In the genomic region with DNA sequence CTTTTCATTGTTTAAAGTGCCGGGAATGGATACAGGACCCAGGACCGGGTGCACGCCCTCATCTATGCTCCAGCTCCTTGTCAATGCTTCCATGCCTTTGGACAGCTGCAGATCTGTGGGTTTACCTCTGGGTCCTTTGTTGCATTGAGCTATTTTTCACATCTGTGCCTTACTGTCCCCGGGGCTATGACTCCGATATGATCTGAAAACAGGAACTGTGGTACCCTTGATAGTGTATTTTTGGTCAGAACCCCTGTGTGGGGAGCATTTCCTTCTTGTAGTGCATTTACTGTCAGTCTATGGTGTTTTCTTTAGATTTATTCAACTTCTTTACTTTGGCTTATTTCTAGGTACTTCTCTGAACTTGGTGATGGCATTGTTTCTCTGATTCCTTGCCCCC, we compare ENCODE assay signal across 25 mouse cellular contexts.
DNase-seq lines count a peak whose midpoint lies in the region; ATAC-seq and TF ChIP-seq lines count a peak whose summit lies in the region.
"Had no signal": no experiment of that assay in that cellular context is flagged by ENCODE, and none has a peak within 500 bp of the region (broad histone marks: within the 10 kb centered on the region; RNA-seq: fewer than 3 reads in every experiment).

No protein-coding gene starts in this region.

- H3K4me2 ChIP-seq in intestine, embryonic 14.5 days (ENCODE audit: low read length) = no peak overlapping the region
- no peak overlapping the region for H3K4me2 ChIP-seq in intestine, embryonic 15.5 days (replicated peaks)
- no peak overlapping the region for H3K4me2 ChIP-seq in neural tube, embryonic 13.5 days
- no peak overlapping the region for H3K4me2 ChIP-seq in neural tube, embryonic 15.5 days
- H3K4me2 ChIP-seq in neural tube, embryonic 14.5 days (ENCODE audit: low read depth, low read length) = no peak overlapping the region
- H3K4me2 ChIP-seq in forebrain, embryonic 14.5 days (ENCODE audit: low read length) = no peak overlapping the region
- H3K4me2 ChIP-seq in hindbrain, postnatal 0 days (ENCODE audit: low read depth, low read length) = no peak overlapping the region
- H3K4me2 ChIP-seq: embryonic facial prominence, embryonic 12.5 days; embryonic facial prominence, embryonic 15.5 days; hindbrain, embryonic 13.5 days had no signal

- H3K9me3 ChIP-seq in intestine, embryonic 14.5 days (ENCODE audit: control insufficient read depth, low read length) = no peaks in the 10 kb centered on the region
- H3K9me3 ChIP-seq in intestine, embryonic 15.5 days = no peaks in the 10 kb centered on the region
- H3K9me3 ChIP-seq in neural tube, embryonic 13.5 days = no peaks in the 10 kb centered on the region
- no peaks in the 10 kb centered on the region for H3K9me3 ChIP-seq in neural tube, embryonic 15.5 days (replicated peaks)
- H3K9me3 ChIP-seq in neural tube, embryonic 14.5 days (ENCODE audit: control insufficient read depth, low read length) = no peaks in the 10 kb centered on the region
- H3K9me3 ChIP-seq in forebrain, embryonic 14.5 days (replicated peaks; ENCODE audit: control insufficient read depth, low read length) = no peaks in the 10 kb centered on the region
- H3K9me3 ChIP-seq in hindbrain, postnatal 0 days (ENCODE audit: low read length) = no peaks in the 10 kb centered on the region
- H3K9me3 ChIP-seq: embryonic facial prominence, embryonic 12.5 days; embryonic facial prominence, embryonic 15.5 days; hindbrain, embryonic 10.5 days; hindbrain, embryonic 13.5 days had no signal

- 81% methylated on average over 5 of the region's 5 CpGs for WGBS in intestine, embryonic 14.5 days
- 87% methylated on average over 5 of the region's 5 CpGs for WGBS in intestine, embryonic 15.5 days
- 52% methylated on average over 5 of the region's 5 CpGs for WGBS in neural tube, embryonic 13.5 days
- 35% methylated on average over 5 of the region's 5 CpGs for whole genome bisulfite sequencing in neural tube, embryonic 15.5 days
- WGBS in neural tube, embryonic 14.5 days = 43% methylated on average over 5 of the region's 5 CpGs
- WGBS in forebrain, embryonic 14.5 days = 74% methylated on average over 5 of the region's 5 CpGs
- 59% methylated on average over 5 of the region's 5 CpGs for WGBS in hindbrain, postnatal 0 days

- no peak for TF ChIP-seq CTCF in hindbrain, postnatal 0 days (IDR thresholded peaks at IDR 0.05; ENCODE audit: low read depth)

- no peak overlapping the region for H3K4me3 ChIP-seq in intestine, embryonic 14.5 days (ENCODE audit: low read depth, low read length)
- H3K4me3 ChIP-seq in intestine, embryonic 15.5 days (replicated peaks) = no peak overlapping the region
- no peak overlapping the region for H3K4me3 ChIP-seq in neural tube, embryonic 13.5 days
- H3K4me3 ChIP-seq in neural tube, embryonic 15.5 days (replicated peaks) = no peak overlapping the region
- no peak overlapping the region for H3K4me3 ChIP-seq in neural tube, embryonic 14.5 days (ENCODE audit: low read depth, low read length)
- no peak overlapping the region for H3K4me3 ChIP-seq in forebrain, embryonic 14.5 days (ENCODE audit: low read depth, low read length)
- H3K4me3 ChIP-seq in hindbrain, postnatal 0 days (ENCODE audit: low read length) = no peak overlapping the region
- H3K4me3 ChIP-seq: embryonic facial prominence, embryonic 12.5 days; embryonic facial prominence, embryonic 15.5 days; gastrocnemius, adult 2 months; hindbrain, embryonic 10.5 days; hindbrain, embryonic 13.5 days had no signal

- no peak overlapping the region for H3K9ac ChIP-seq in intestine, embryonic 14.5 days (ENCODE audit: low read length)
- no peak overlapping the region for H3K9ac ChIP-seq in intestine, embryonic 15.5 days
- no peak overlapping the region for H3K9ac ChIP-seq in neural tube, embryonic 13.5 days
- no peak overlapping the region for H3K9ac ChIP-seq in neural tube, embryonic 15.5 days (replicated peaks)
- H3K9ac ChIP-seq in neural tube, embryonic 14.5 days (replicated peaks; ENCODE audit: low read depth, low read length) = no peak overlapping the region
- H3K9ac ChIP-seq in forebrain, embryonic 14.5 days (ENCODE audit: low read length) = no peak overlapping the region
- no peak overlapping the region for H3K9ac ChIP-seq in hindbrain, postnatal 0 days (replicated peaks; ENCODE audit: low read length)
- H3K9ac ChIP-seq: embryonic facial prominence, embryonic 12.5 days; embryonic facial prominence, embryonic 15.5 days; forebrain, postnatal 0 days; hindbrain, embryonic 13.5 days had no signal

- ATAC-seq in intestine, embryonic 14.5 days (replicated peaks; ENCODE audit: low FRiP score, low TSS enrichment, low read depth) = no peak
- no peak for ATAC-seq in intestine, embryonic 15.5 days
- ATAC-seq in neural tube, embryonic 13.5 days (ENCODE audit: low read depth) = no peak
- no peak for ATAC-seq in neural tube, embryonic 15.5 days (ENCODE audit: low FRiP score)
- peak; percentile 50 to 78 for ATAC-seq in hematopoietic stem cell, adult 5-6 weeks (replicated peaks in 1 of 2; ENCODE audit: insufficient read depth in 1 of 2, low FRiP score in 2 of 2, low TSS enrichment in 1 of 2, low read depth in 1 of 2, poor library complexity in 2 of 2, severe bottlenecking in 2 of 2)
- peak; percentile 21; the same call in 1 of the 2 replicates for ATAC-seq in neural tube, embryonic 14.5 days (ENCODE audit: low read depth)
- no peak for ATAC-seq in forebrain, embryonic 14.5 days
- no peak for ATAC-seq in hindbrain, postnatal 0 days
- ATAC-seq: activated CD4-positive, CD25-positive, alpha-beta regulatory T cell, adult 4 months; forebrain, postnatal 0 days; hindbrain, embryonic 16.5 days; inflammation-experienced regulatory T-cells, adult 6 months had no signal

- DNase-seq in intestine, embryonic 14.5 days (ENCODE audit: low spot score) = peak; percentile 36
- no peak for DNase-seq in forebrain, embryonic 14.5 days (ENCODE audit: low spot score)
- DNase-seq in hindbrain, postnatal 0 days (ENCODE audit: low spot score) = no peak
- DNase-seq: adrenal gland, adult 8-10 months; adrenal gland, postnatal 25 days; cerebellum, adult 18-20 months; cerebellum, adult 9-10 months; cerebellum, postnatal 14 days; forebrain, postnatal 0 days; gastrocnemius, adult 2 months; gastrocnemius, postnatal 14 days; heart, adult 18-20 months; kidney, adult 11 months had no signal

- H3K27ac ChIP-seq in intestine, embryonic 14.5 days (ENCODE audit: low read depth) = no peak overlapping the region
- H3K27ac ChIP-seq in intestine, embryonic 15.5 days = no peak overlapping the region
- H3K27ac ChIP-seq in neural tube, embryonic 13.5 days (replicated peaks) = 0 out of 2 replicates have a peak overlapping the region, but pooled peaks have one; percentile 28
- no peak overlapping the region for H3K27ac ChIP-seq in neural tube, embryonic 15.5 days (replicated peaks)
- no peak overlapping the region for H3K27ac ChIP-seq in neural tube, embryonic 14.5 days (ENCODE audit: low read depth, low read length)
- H3K27ac ChIP-seq in forebrain, embryonic 14.5 days (ENCODE audit: low read depth, low read length) = no peak overlapping the region
- no peak overlapping the region for H3K27ac ChIP-seq in hindbrain, postnatal 0 days
- H3K27ac ChIP-seq: embryonic facial prominence, embryonic 12.5 days; embryonic facial prominence, embryonic 15.5 days; gastrocnemius, adult 2 months; hindbrain, embryonic 10.5 days had no signal

- H3K4me1 ChIP-seq in intestine, embryonic 14.5 days (replicated peaks; ENCODE audit: control insufficient read depth, insufficient read depth, low read length) = no peaks in the 10 kb centered on the region
- H3K4me1 ChIP-seq in intestine, embryonic 15.5 days (replicated peaks) = no peaks in the 10 kb centered on the region
- peaks cover 8% of the 10 kb centered on the region; the same call in 1 of the 2 replicates for H3K4me1 ChIP-seq in neural tube, embryonic 13.5 days (replicated peaks)
- H3K4me1 ChIP-seq in neural tube, embryonic 15.5 days = peaks cover 5% of the 10 kb centered on the region; the same call in 1 of the 2 replicates
- H3K4me1 ChIP-seq in neural tube, embryonic 14.5 days (ENCODE audit: control insufficient read depth, insufficient read depth, low read length) = no peaks in the 10 kb centered on the region
- H3K4me1 ChIP-seq in forebrain, embryonic 14.5 days (ENCODE audit: control insufficient read depth, insufficient read depth, low read length) = no peaks in the 10 kb centered on the region
- H3K4me1 ChIP-seq in hindbrain, postnatal 0 days (ENCODE audit: insufficient read depth, low read length) = no peaks in the 10 kb centered on the region
- H3K4me1 ChIP-seq: embryonic facial prominence, embryonic 12.5 days; embryonic facial prominence, embryonic 15.5 days; hindbrain, embryonic 10.5 days had no signal

- H3K36me3 ChIP-seq in intestine, embryonic 14.5 days (ENCODE audit: control insufficient read depth, insufficient read depth, low read length) = no peaks in the 10 kb centered on the region
- no peaks in the 10 kb centered on the region for H3K36me3 ChIP-seq in intestine, embryonic 15.5 days
- H3K36me3 ChIP-seq in neural tube, embryonic 13.5 days = no peaks in the 10 kb centered on the region
- no peaks in the 10 kb centered on the region for H3K36me3 ChIP-seq in neural tube, embryonic 15.5 days
- H3K36me3 ChIP-seq in neural tube, embryonic 14.5 days (ENCODE audit: control insufficient read depth, insufficient read depth, low read length) = no peaks in the 10 kb centered on the region
- H3K36me3 ChIP-seq in forebrain, embryonic 14.5 days (ENCODE audit: control insufficient read depth, insufficient read depth, low read length) = no peaks in the 10 kb centered on the region
- H3K36me3 ChIP-seq in hindbrain, postnatal 0 days (ENCODE audit: insufficient read depth, low read length) = no peaks in the 10 kb centered on the region
- H3K36me3 ChIP-seq: embryonic facial prominence, embryonic 12.5 days; embryonic facial prominence, embryonic 15.5 days; hindbrain, embryonic 10.5 days; hindbrain, embryonic 13.5 days had no signal

- H3K27me3 ChIP-seq in intestine, embryonic 14.5 days (replicated peaks; ENCODE audit: control insufficient read depth, insufficient read depth, low read length) = no peaks in the 10 kb centered on the region
- no peaks in the 10 kb centered on the region for H3K27me3 ChIP-seq in intestine, embryonic 15.5 days (replicated peaks)
- H3K27me3 ChIP-seq in neural tube, embryonic 13.5 days = no peaks in the 10 kb centered on the region
- H3K27me3 ChIP-seq in neural tube, embryonic 15.5 days (replicated peaks) = no peaks in the 10 kb centered on the region
- H3K27me3 ChIP-seq in neural tube, embryonic 14.5 days (ENCODE audit: control insufficient read depth, insufficient read depth, low read length) = no peaks in the 10 kb centered on the region
- no peaks in the 10 kb centered on the region for H3K27me3 ChIP-seq in forebrain, embryonic 14.5 days (replicated peaks; ENCODE audit: control insufficient read depth, insufficient read depth, low read length)
- H3K27me3 ChIP-seq in hindbrain, postnatal 0 days (ENCODE audit: insufficient read depth, low read length) = no peaks in the 10 kb centered on the region
- H3K27me3 ChIP-seq: embryonic facial prominence, embryonic 12.5 days; embryonic facial prominence, embryonic 15.5 days; hindbrain, embryonic 13.5 days had no signal

Comparison
In these comparisons a context has a peak if more than half of its experiments do, and no peak if none do; other contexts are left out.
1. ATAC-seq: peak in hematopoietic stem cell, adult 5-6 weeks (2 of 2) and neural tube, embryonic 14.5 days (single experiment); none in intestine, embryonic 14.5 days (single experiment), intestine, embryonic 15.5 days (single experiment), neural tube, embryonic 13.5 days (single experiment), neural tube, embryonic 15.5 days (single experiment), forebrain, embryonic 14.5 days (single experiment) and hindbrain, postnatal 0 days (single experiment).